Mouse (Mus musculus): Measurements from ENCODE around the gene Robo4.

The Robo4 gene

GRCm38 (mm10) chr9:37455868-37456267 lies 54.2 kb downstream of the Robo4 start:
- DNase-seq, result no peak

- DNase-seq, result no peak
Measured at GRCm38 (mm10) chr9:37456481-37456910, 54.8 kb downstream of the Robo4 start.

DNA sequence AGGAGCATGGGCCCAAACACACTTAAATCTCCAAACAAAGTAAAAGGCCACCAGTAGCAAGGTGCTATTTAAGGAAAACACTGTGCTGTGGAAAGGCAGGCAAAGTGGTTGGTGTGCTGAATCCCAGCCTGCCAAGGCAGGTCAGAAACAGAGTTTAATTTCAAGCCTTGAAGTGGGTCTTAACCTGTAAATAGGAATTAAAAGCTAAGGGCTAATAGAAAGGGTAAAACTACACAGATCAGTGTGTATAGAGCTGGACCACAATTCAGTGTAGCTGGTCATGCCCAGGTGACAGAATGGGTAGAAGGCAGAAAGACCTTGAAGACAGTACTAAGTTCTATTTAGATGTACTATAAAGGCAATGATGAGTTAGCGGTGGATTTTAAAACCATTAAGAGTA lies 55.5 kb downstream of the Robo4 start:
- no peak for DNase-seq

DNA sequence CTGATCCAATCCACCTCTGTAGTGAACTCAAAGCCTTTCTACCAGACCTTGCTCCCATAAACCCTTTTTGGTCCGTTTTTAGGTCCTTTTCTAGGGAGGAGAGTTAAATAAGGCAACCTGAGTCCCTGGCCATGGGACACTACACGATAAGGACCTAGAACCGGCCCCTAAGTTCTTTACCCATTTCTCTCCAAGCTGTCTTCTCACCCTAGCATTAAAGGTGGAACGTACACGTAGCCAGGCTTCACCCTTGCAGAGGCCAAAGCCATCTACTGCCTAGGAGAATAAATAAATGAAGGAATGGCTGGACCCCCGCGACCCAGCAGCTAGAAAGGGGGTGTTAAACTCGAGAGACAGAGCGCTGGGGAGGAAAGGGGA lies 58.0 kb downstream of the Robo4 start:
- no peak for DNase-seq

GRCm38 (mm10) chr9:37460043-37460960 lies 58.6 kb downstream of the Robo4 start:
- peak; percentile 24 for DNase-seq

DNA sequence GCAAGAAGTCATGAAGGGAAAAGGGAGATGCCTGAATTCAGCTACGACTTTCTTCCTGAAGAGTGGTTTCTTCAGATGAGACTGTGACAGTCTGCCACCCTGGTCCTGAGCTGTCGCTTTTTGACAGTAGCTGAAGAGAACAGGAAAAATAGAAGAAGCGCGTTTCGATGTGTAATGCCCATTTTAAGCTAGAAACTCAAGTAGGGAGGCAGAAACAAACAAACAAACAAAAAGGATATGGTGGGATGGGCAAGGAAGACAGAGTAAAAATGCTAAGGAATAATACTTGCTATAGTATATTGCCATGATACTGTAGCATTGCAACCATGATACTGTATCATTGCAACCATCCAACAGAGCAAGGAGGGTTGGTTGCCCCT lies 59.3 kb downstream of the Robo4 start:
- DNase-seq, result no peak

- DNase-seq, result no peak
Measured at GRCm38 (mm10) chr9:37461571-37461970, 59.9 kb downstream of the Robo4 start.

DNA sequence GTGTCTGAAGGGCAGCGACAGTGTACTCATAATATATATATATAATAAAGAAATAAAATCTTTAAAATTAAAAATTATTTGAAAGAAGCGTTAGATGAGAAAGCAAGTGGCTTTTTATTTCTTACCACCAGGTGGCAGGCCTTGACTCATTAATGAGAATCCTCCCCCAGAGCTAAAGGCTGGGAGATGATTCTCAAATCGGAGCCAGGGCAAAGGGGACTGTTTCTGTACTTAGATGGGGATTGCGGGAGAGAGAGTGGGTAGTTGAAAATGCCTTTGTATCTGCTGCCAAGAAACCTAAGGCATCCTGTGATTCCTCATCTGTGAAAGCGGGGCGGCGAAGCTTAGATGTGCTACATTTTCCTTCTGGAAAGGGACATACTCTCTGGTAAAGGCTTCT lies 61.1 kb downstream of the Robo4 start:
- peak; percentile 69 for DNase-seq
